Mouse (Mus musculus): Measurements from ENCODE around the gene Plpp7. TPM values are rescaled to one million over a fixed set of nuclear protein-coding genes. Genes with fewer than 3 reads are reported as not detected.

Plpp7 gene
- polyA plus RNA-seq (2015; fragmentation: Nextera tagmentation; extraction: Ambion mirVana): 5.7 and 6.2 TPM in 2 replicates

- Histone ChIP-seq H3K4me2 (peak within 1 kb of the TSS; percentile 59), H3K9ac (peak within 1 kb of the TSS; percentile 69), H3K27ac (no peak within 1 kb of the TSS), H3K4me3 (peak within 1 kb of the TSS; percentile 36), H3K27me3 (0 out of 2 replicates have a peak, but pooled peaks cover 4% of the 10 kb centered on the region), H3K36me3 (no peaks in the 10 kb centered on the region), H3K9me3 (no peaks in the 10 kb centered on the region), H3K4me1 (peaks cover 13% of the 10 kb centered on the region)
- WGBS: 57% methylated on average over 22 of the region's 22 CpGs
- ATAC-seq (ENCODE audit: insufficient number of reproducible peaks, insufficient read depth, low FRiP score, low TSS enrichment, low read depth): no peak
These were observed at the start of gene Plpp7 for GRCm38 (mm10) chr2:32095351-32096121. Gene Plpp7, plus strand, starts transcription at chr2:32095528.

GRCm38 (mm10) chr2:32046009-32046408, 49.3 kb upstream of the Plpp7 start:
- WGBS: 88% methylated on average over 10 of the region's 10 CpGs
- Histone ChIP-seq H3K4me2 (no peak overlapping the region), H3K4me1 (no peaks in the 10 kb centered on the region), H3K27me3 (no peaks in the 10 kb centered on the region), H3K4me3 (no peak overlapping the region), H3K36me3 (peaks cover 96% of the 10 kb centered on the region), H3K9ac (no peak overlapping the region), H3K9me3 (no peaks in the 10 kb centered on the region), H3K27ac (no peak overlapping the region)
- ATAC-seq (ENCODE audit: insufficient number of reproducible peaks, insufficient read depth, low FRiP score, low TSS enrichment, low read depth): no peak

DNA sequence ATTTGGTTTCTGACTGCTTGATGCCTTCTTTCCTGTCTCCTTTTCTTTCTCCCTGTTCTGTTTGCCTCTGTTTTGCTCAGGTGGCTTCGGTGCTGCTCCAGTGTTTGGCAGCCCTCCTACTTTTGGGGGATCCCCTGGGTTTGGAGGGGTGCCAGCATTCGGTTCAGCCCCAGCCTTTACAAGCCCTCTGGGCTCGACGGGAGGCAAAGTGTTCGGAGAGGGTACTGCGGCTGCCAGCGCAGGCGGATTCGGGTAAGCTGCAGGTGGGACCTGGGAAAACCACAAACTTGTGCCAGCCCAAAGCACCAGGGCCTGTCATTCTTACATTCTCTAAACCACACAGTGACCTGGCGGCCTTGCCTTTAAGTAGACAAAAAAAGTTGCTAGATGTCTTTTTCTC, 48.0 kb upstream of the Plpp7 start:
- H3K4me1 ChIP-seq: no peaks in the 10 kb centered on the region
- no peak overlapping the region for H3K9ac ChIP-seq
- 77% methylated on average over 10 of the region's 10 CpGs for WGBS
- H3K4me3 ChIP-seq: no peak overlapping the region
- no peak overlapping the region for H3K4me2 ChIP-seq
- H3K27ac ChIP-seq: no peak overlapping the region
- no peaks in the 10 kb centered on the region for H3K9me3 ChIP-seq
- peaks cover 96% of the 10 kb centered on the region for H3K36me3 ChIP-seq
- ATAC-seq (ENCODE audit: insufficient number of reproducible peaks, insufficient read depth, low FRiP score, low TSS enrichment, low read depth): no peak
- H3K27me3 ChIP-seq: no peaks in the 10 kb centered on the region

DNA sequence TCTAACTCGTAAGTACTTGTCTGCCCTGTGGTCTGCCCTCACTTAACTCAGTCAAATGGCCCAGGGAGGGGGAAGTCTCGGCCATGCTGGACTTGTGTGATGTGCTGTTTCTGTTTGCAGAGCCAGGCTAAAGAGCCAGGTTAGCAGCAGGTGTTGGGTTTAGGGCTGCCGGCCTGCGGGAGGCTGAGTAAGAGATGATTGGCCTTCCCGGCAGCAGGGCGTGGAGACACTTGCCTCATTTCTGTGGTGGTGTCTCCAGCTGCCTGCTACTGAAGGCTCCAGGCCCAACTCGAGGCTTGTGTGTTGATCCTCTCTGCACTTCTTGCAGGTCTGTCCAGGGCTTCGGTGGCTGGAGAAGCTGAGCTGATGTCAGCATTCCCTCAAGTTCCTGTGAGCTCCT, 43.5 kb upstream of the Plpp7 start:
- Histone ChIP-seq H3K4me1 (peaks cover 4% of the 10 kb centered on the region; the same call in 1 of the 2 replicates), H3K4me3 (no peak overlapping the region), H3K36me3 (peaks cover 63% of the 10 kb centered on the region), H3K4me2 (no peak overlapping the region), H3K9me3 (no peaks in the 10 kb centered on the region), H3K27me3 (no peaks in the 10 kb centered on the region), H3K27ac (no peak overlapping the region), H3K9ac (no peak overlapping the region)
- 83% methylated on average over 8 of the region's 8 CpGs for WGBS
- ATAC-seq (ENCODE audit: insufficient number of reproducible peaks, insufficient read depth, low FRiP score, low TSS enrichment, low read depth): no peak

- Histone ChIP-seq H3K9ac (no peak overlapping the region), H3K27ac (no peak overlapping the region), H3K27me3 (no peaks in the 10 kb centered on the region), H3K9me3 (no peaks in the 10 kb centered on the region), H3K4me1 (peaks cover 4% of the 10 kb centered on the region; the same call in 1 of the 2 replicates), H3K4me2 (no peak overlapping the region), H3K36me3 (peaks cover 56% of the 10 kb centered on the region), H3K4me3 (no peak overlapping the region)
- 92% methylated on average over 7 of the region's 7 CpGs for WGBS
- no peak for ATAC-seq (ENCODE audit: insufficient number of reproducible peaks, insufficient read depth, low FRiP score, low TSS enrichment, low read depth)
These were observed 42.9 kb upstream of the Plpp7 start for GRCm38 (mm10) chr2:32052418-32052817.

GRCm38 (mm10) chr2:32055357-32055965, 39.9 kb upstream of the Plpp7 start:
- peaks cover 27% of the 10 kb centered on the region for H3K36me3 ChIP-seq
- no peak overlapping the region for H3K27ac ChIP-seq
- no peak overlapping the region for H3K4me2 ChIP-seq
- no peaks in the 10 kb centered on the region for H3K27me3 ChIP-seq
- H3K9ac ChIP-seq: no peak overlapping the region
- peaks cover 10% of the 10 kb centered on the region for H3K4me1 ChIP-seq
- no peak overlapping the region for H3K4me3 ChIP-seq
- no peaks in the 10 kb centered on the region for H3K9me3 ChIP-seq
- ATAC-seq (ENCODE audit: insufficient number of reproducible peaks, insufficient read depth, low FRiP score, low TSS enrichment, low read depth): no peak
- WGBS: 61% methylated on average over 7 of the region's 7 CpGs

- no peaks in the 10 kb centered on the region for H3K27me3 ChIP-seq
- H3K9ac ChIP-seq: no peak overlapping the region
- peaks cover 17% of the 10 kb centered on the region for H3K36me3 ChIP-seq
- H3K27ac ChIP-seq: no peak overlapping the region
- no peak for ATAC-seq (ENCODE audit: insufficient number of reproducible peaks, insufficient read depth, low FRiP score, low TSS enrichment, low read depth)
- WGBS: 88% methylated on average over 10 of the region's 10 CpGs
- H3K9me3 ChIP-seq: no peaks in the 10 kb centered on the region
- no peak overlapping the region for H3K4me3 ChIP-seq
- H3K4me2 ChIP-seq: no peak overlapping the region
- peaks cover 12% of the 10 kb centered on the region for H3K4me1 ChIP-seq
These were observed 38.8 kb upstream of the Plpp7 start for GRCm38 (mm10) chr2:32056524-32056923.

GRCm38 (mm10) chr2:32057360-32057759, 38.0 kb upstream of the Plpp7 start:
- H3K9me3 ChIP-seq: no peaks in the 10 kb centered on the region
- no peak overlapping the region for H3K27ac ChIP-seq
- WGBS: 89% methylated on average over 2 of the region's 2 CpGs
- H3K36me3 ChIP-seq: peaks cover 8% of the 10 kb centered on the region
- H3K4me2 ChIP-seq: no peak overlapping the region
- H3K9ac ChIP-seq: no peak overlapping the region
- no peak overlapping the region for H3K4me3 ChIP-seq
- no peaks in the 10 kb centered on the region for H3K27me3 ChIP-seq
- ATAC-seq (ENCODE audit: insufficient number of reproducible peaks, insufficient read depth, low FRiP score, low TSS enrichment, low read depth): no peak
- peaks cover 12% of the 10 kb centered on the region for H3K4me1 ChIP-seq

DNA sequence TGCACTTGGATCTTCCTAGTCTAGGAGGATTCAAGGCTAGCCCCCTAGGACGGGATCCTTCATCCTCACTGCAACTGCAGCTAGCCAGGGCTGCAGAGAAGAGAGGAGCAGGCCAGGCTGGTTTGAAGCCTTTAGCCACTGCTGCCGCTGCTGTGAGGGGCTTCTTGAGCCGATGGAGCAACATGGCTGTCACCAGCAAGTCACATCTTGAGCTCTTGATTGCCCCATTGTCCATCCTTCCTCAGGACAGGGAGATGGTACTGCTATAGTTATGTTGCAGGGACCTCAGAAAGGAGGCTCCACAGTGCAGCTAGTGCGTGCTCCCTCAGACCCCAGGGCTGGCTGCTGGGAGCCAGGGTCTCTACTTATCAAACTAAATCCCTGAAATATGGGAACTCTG, 37.5 kb upstream of the Plpp7 start:
- H3K9ac ChIP-seq: no peak overlapping the region
- H3K27ac ChIP-seq: no peak overlapping the region
- no peak overlapping the region for H3K4me3 ChIP-seq
- H3K27me3 ChIP-seq: no peaks in the 10 kb centered on the region
- H3K36me3 ChIP-seq: peaks cover 5% of the 10 kb centered on the region; the same call in 1 of the 2 replicates
- H3K4me2 ChIP-seq: no peak overlapping the region
- 71% methylated on average over 4 of the region's 4 CpGs for WGBS
- ATAC-seq (ENCODE audit: insufficient number of reproducible peaks, insufficient read depth, low FRiP score, low TSS enrichment, low read depth): no peak
- H3K4me1 ChIP-seq: peaks cover 12% of the 10 kb centered on the region
- no peaks in the 10 kb centered on the region for H3K9me3 ChIP-seq

GRCm38 (mm10) chr2:32058241-32058640, 37.1 kb upstream of the Plpp7 start:
- Histone ChIP-seq H3K4me1 (peaks cover 12% of the 10 kb centered on the region), H3K9ac (no peak overlapping the region), H3K36me3 (peaks cover 4% of the 10 kb centered on the region; the same call in 1 of the 2 replicates), H3K4me3 (no peak overlapping the region), H3K27ac (no peak overlapping the region), H3K4me2 (no peak overlapping the region), H3K9me3 (no peaks in the 10 kb centered on the region), H3K27me3 (no peaks in the 10 kb centered on the region)
- no peak for ATAC-seq (ENCODE audit: insufficient number of reproducible peaks, insufficient read depth, low FRiP score, low TSS enrichment, low read depth)
- WGBS: 68% methylated on average over 9 of the region's 9 CpGs

- Histone ChIP-seq H3K9ac (no peak overlapping the region), H3K4me1 (peaks cover 12% of the 10 kb centered on the region), H3K4me3 (no peak overlapping the region), H3K4me2 (no peak overlapping the region), H3K36me3 (no peaks in the 10 kb centered on the region), H3K9me3 (no peaks in the 10 kb centered on the region), H3K27me3 (no peaks in the 10 kb centered on the region), H3K27ac (no peak overlapping the region)
- 30% methylated on average over 5 of the region's 5 CpGs for WGBS
- ATAC-seq (ENCODE audit: insufficient number of reproducible peaks, insufficient read depth, low FRiP score, low TSS enrichment, low read depth): no peak
These were observed 36.6 kb upstream of the Plpp7 start for GRCm38 (mm10) chr2:32058716-32059115.

GRCm38 (mm10) chr2:32059613-32060012, 35.7 kb upstream of the Plpp7 start:
- no peaks in the 10 kb centered on the region for H3K36me3 ChIP-seq
- peaks cover 12% of the 10 kb centered on the region for H3K4me1 ChIP-seq
- H3K27ac ChIP-seq: peak overlapping the region; percentile 33; the same call in 1 of the 2 replicates
- H3K4me2 ChIP-seq: no peak overlapping the region
- no peak overlapping the region for H3K4me3 ChIP-seq
- H3K9me3 ChIP-seq: no peaks in the 10 kb centered on the region
- no peak for ATAC-seq (ENCODE audit: insufficient number of reproducible peaks, insufficient read depth, low FRiP score, low TSS enrichment, low read depth)
- H3K9ac ChIP-seq: no peak overlapping the region
- H3K27me3 ChIP-seq: no peaks in the 10 kb centered on the region
- 73% methylated on average over 6 of the region's 6 CpGs for WGBS
